Mouse (Mus musculus): ENCODE measurements around the gene Kcnmb1. TPM values are rescaled to one million over a fixed set of nuclear protein-coding genes. Genes with fewer than 3 reads are reported as not detected.

Gene Kcnmb1
- under 1 TPM; 0.20 TPM for total RNA-seq (2021)

DNA sequence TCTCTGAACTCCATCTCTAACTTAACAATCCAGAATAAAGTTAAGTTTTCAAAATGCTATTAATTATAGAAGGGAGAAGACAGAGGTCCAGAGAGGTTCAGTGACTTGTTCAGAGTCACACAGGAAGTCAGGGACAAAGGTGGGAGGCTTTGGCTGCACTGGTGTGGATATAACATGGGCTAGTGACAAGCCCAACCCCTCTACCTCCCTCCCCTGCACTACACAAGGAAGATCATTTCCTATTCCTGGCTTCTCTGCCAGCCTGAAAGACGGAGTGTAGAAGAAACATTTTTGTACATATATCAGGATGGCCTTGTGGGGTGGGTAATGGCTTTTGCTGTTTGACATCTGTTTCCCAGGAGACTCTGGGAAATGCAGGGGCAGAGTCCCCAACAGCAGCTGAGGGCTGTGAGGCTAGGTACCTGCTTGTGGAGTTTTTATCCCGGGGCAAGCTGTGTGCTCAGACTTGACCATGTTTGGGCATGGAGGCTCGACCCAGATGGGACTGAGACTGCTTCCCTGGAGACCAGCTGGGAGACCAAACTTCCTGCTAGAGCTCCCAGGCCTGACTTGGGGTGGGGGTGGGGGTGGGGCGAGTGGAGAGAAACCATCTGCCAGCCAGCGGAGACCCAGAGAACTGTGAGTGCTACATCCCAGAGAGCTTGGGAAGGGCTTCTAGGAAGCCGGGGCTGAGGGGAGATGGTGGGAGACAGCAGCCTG, at the start of gene Kcnmb1:
Gene Kcnmb1, plus strand, starts transcription at position 326 of the 720 bp plus-strand sequence.
- DNase-seq = no peak

DNA sequence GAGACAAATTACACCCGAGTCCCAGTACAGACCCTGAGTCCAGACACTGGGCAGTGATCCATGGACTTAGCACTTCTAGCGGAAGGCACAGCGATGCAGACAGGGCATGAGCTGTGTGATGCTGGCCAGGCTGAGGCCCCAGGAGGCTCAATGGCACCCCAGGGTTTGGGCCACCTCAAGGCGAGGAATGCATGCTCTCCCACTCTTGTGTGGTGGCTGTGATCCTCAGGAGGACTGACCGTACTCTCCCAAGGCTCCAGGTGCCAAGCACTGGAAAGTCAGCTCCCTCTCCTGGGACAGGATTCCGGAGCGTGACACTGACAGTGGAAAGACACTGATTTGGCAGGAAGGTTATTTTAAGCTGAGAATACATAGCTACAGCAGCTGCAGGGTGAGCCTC, 49.8 kb upstream of the Kcnmb1 start:
- DNase-seq = no peak

DNA sequence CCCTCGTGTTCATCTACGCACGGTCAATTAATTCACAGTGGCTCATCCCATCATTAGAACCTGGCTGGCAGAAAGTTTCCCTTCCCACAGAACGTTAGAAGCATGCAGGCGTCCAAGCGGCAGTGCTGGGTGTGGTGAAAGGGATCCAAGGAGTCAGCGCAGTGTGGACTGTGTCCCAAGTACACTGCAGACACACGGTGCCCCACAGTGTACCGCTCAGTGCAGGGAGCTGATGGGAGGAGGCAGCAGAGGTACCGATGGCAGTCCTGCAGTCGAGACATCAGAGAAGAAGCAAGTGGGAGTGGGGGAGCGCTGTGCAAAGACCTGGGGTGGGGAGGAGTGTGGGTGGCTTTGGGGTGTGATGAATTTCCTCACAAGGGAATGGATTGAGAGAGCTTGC, 48.6 kb upstream of the Kcnmb1 start:
- no peak for DNase-seq

DNA sequence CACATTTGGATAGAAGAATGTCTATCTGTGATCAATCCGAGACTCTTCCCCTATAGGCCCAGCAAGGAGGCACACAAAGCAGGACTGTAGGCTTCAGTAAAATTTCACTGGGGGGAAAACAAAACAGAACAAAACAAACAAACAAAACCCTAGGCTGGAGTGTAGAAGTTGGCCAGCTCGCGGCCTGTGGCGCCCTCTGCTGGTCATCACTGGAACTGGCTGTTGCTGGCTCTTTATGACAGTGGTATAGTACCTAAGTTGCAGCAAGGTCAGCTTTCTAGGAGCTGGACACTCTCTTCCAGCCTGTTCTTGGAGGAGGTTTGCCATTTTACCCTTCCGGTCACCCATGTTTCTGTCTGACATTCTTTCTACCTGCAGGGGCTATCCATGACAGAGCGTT, 45.2 kb upstream of the Kcnmb1 start:
- peak; percentile 56 to 71 for DNase-seq

DNA sequence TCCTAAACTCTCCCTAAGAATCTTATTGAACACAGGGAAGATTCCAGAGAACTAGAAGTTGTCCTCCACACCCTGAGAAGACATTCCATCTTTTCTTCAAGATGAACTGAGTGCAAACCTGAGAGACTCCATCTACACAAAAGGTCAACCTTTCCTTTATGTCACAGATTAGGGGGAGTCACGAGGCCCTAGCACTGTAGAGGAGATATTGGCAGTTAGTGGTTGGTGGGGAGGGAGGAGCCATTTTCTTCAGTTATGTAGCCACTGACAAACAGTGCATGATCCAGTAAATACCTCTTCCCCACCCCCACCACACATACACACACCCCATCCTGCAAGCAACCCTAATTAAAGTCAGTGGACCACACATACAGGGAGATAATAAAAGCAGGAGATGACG, 44.4 kb upstream of the Kcnmb1 start:
- no peak for DNase-seq

DNA sequence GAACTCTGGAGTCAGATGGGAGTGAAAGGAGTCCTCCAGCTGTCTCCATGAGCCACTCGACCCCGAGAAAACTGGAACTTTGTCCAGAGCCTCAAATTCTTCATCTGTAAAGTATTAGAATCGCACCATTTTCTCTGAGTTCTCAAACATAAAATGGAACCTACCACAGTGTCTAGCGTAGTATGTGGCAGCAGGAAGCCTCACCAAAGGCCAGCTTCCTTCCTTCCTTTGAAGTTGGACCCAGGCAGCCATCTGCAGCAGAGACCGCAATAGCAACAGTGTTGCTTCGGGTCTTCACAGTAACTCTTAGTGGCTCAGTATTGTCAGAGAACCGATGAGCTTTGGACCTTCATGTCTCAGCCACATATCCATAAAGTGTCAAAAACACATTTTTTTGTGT, 43.0 kb upstream of the Kcnmb1 start:
- DNase-seq = no peak

DNA sequence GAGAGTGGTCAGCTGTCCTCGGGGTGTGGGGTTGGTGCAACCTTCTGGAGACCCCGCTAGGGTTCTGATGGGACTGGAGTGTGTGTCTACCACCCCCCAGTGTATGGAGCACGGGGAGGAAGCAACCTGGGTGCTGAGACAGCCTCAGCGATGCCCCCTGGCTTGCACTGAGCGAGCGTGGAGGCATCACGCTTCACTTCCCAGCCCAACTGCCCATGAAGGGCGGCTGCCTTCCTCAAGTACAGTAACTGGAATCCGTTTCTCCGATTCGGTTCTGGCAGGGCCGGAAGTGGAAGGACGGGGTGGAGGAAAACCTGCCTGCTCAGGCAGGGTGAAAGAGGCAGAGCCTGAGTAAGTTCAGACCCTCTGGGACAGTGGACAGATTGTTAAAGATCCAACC, 41.4 kb upstream of the Kcnmb1 start:
- no peak for DNase-seq

DNA sequence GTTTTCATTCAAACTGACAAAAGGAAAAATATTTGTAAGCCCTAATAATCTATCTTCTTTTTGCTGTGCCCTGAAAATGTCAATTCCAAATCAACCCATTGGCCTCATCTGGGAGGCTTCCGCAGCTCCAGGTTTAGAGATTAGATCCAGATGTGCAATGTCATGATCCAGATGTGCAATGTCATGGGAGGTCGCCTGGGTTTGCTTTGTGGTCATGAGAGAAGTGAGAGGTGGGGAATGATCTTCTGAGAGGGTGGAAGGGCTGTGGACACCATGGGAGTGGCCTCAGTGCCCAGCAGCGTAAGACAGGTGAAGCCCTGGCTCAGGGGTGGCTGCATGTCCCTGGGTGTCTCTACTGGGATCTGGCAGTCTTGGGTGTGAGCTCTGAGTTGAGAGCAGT, 39.8 kb upstream of the Kcnmb1 start:
- DNase-seq = no peak

DNA sequence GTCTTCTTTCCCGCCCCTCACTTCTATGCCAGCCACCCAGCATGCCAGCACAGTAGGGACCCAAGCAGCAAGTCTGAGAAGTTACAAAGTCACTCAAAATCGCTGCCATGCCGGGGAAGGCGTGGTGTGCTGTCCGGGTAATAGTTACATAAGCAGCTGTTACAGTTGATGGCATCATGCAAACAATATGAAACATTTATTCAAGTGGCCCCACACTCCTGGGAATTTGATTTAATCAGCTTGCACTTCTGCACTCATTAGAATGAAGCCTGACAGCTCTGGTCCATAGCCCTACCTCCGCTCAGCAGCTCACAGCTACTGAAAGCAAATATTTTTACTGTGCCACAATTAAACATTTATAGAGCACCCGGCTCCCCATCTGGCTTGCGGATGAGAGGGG, 37.0 kb upstream of the Kcnmb1 start:
- no peak for DNase-seq

DNA sequence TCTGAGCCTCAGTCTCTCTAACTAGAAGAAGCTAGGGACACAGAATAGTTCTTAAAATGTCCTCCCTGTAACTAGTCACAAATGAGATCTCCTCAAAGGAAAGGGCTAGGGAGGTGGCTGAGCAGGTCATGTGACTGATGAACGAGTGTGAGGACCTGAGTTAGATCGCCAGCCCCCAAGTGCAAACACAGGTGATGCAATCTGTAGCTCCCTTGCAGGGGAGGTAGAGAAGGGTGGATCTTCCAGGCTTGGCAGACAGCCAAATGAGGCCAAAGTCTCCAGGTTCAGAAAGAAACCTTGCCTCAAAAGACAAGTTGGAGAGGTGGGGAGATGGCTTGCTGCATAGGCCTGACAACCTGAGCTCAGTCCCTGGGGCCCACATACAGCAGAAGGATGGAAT, 36.3 kb upstream of the Kcnmb1 start:
- no peak for DNase-seq

DNA sequence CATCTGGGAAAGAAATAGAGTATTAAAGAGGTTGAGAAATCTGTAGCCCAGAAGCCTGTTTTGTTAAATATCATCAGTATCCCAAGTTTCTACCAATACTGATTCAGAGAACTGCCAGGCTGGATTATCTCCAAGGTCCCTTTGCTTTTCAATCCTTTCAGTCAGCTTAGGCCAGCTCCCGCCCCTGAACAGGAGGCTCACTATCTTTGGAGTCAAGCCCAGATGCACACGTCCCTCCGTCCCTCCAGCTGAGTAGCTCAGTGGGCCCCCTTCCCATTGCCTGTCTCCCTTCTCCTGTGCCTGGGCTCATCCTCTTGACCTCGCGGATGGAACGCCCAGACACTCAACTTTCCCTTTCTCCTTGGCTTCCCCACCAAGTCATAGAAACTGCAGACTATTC, 35.5 kb upstream of the Kcnmb1 start:
- no peak for DNase-seq

DNA sequence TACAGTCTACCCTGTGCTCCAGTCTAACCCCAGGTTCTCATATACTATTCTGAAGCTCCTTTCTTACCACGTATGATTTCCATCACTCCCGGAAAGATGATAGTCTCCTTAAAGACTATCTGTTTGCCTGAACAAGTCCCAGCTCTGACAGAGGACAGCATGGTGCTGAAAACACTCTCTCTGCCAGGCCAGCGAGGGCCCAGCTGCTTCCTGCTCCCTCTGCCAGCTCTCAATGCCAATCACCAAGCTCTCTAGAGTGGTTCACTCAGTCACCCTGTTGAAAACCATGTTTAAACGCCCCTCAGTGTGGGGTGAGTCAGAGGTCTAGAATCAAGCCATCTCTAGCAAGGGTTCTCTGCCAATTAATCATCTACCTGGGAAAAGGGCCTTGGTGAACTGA, 35.0 kb upstream of the Kcnmb1 start:
- DNase-seq = peak in 1 of 2 experiments; percentile 48

DNA sequence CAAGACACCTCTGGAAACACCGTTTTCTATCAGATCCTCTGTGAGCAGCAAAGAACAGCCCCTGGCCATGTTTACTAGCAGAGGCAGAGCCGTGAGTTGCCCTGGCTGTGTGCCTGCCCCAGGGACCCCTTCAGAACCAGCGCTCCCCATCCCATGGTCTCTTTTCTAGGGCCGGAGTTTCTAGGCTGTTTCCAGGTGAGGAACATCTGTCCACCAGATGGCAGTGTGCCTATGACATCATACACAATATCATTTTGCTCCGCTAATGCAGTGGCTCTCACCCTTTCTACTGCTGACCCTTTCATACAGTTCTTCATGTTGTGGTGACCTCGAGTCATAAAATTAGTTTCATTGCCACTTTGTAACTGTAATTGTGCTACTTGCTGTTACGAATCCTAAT, 34.2 kb upstream of the Kcnmb1 start:
- no peak for DNase-seq

DNA sequence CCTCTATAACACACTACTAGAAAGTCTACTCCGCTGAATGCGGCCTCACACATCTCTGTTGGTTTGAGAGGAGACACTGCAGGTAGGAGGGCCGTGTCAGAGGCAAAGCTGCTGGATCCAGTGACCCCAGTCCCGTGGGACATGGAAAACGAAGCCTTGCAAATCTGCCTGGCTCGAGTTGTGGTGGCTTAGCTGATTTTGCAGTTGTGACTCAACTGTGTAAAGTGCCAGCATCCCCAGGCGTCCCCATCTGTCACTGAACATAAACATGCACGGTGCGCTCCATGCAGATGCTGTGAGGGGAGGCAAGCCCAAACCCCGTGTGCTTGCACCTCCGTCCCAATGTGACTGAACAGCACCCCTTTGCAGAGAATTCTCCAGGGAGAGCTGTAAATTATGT, 33.4 kb upstream of the Kcnmb1 start:
- DNase-seq = no peak

DNA sequence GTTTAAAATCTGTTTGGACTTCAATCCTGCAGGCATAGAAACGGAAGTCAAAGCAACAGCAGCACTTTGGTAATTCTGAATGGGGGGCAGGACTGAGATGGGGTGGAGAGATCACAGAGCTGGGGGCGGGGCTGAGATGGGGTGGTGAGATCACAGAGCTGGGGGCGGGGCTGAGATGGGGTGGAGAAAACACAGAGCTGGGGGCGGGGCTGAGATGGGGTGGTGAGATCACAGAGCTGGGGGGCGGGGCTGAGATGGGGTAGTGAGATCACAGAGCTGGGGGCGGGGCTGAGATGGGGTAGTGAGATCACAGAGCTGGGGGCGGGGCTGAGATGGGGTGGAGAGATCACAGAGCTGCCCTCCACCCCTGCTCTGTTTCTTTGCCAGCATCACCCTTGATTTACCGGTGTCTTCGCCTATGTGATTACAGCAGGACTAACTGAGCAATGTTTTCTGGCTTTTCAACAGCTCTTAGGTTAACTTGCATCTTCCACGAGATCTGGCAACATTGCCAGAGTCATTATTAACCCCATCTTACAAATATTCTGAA, 30.9 kb upstream of the Kcnmb1 start:
- no peak for DNase-seq

DNA sequence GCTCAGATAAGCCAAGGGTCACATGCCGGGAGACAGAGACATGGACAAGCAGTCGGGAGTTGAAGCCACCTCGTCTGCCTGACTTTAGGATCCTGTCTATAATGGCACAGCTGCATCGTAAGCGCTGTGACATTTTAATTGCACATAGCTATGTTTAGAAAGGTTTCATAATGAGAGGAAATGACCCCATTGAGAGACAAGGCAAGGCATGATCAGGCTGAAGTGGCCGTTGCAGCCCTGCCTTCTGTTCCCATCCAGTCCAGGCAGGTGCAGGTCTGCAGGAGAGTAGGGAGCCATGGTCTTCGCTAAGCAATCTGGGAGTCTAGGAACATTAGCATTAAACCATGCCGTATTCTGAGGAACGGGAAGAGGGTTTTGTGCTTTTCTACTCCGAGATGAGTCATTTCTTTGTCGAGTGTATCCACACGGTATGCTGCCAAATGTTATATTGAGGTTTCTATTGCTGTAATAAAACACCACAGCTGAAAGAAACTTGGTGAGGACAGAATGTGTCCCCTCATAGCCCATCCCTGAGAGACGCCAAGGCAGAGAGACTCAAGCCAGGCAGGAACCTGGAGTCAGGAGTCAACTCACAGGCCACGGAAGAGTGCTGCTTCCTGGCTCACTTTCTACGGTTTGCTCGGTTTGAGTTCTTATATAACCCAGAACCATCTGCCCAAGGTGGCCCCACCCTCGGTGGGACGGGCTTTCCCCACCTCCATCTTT, 30.3 kb upstream of the Kcnmb1 start:
- DNase-seq = no peak

DNA sequence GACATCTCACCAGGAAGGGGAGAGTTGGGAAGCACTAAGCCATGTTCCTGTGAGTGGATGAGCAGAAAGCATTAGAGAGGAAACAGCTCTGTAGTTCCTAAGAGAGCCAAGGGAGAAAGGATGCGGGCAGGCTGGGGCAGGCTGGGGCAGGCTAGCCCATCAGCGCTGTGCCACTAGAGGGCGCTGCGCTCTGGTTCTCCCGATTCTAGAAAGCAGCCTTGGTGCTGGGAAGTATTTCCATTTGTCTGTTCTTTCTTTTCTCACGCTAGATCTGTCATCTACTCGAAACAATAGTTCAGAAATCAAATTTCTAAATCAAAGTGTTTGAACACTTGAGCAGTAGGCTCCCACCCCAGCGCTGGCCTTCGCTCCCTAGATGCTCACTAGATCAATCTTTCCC, 28.5 kb upstream of the Kcnmb1 start:
- DNase-seq = no peak

DNA sequence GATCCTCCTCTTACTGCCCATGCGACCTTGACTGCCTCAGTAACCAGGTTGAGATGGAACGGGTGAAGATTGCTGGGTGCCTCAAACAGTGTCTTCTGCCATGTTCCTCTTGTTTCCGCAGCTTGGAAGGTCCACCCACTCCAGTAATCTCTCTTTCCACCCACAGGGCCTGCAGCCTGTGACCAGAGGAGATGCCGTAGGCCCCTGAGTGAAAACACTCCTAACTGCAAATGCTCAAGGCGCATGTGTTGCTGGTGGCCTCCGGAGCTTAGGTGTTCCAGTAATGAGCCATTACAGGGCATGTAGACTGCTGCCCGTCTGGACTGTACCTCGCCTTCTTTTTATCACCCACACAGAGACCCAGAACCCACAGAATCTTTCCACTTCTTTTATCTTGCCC, 25.2 kb upstream of the Kcnmb1 start:
- DNase-seq = no peak

DNA sequence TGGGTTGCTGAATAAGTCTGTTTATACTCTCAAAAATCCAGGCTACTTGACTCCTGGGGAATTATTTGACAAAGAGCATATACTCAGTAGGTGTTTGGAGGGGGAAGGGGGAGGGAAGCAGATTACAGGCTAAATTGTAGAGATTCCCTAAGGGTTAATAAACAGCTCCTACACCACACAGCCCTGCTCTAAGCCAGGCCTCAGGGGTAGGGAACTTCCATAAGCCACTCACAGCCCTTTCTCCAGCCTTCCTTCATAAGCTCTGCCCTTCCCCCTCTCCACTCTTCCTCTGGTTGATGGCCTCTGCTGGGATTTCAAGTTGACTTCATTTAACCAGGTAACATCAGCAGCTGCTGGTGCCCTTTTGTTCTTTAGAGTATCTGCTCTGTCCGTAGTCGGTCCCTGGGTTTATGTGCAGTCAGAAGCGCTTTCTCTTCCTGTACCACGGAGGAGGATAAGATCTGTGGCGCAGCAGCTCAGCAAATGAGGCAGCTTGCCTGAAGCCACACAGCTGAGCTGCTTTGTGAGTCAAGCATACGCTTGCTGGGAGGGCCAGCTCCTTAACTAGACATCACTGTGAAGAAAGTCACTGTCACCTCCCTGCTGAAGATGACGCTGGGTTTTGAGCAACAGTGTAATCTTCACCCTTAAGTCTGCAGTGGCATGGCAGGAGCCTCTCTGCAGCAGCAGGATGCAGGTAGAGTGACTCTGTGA, 24.1 kb upstream of the Kcnmb1 start:
- no peak for DNase-seq

DNA sequence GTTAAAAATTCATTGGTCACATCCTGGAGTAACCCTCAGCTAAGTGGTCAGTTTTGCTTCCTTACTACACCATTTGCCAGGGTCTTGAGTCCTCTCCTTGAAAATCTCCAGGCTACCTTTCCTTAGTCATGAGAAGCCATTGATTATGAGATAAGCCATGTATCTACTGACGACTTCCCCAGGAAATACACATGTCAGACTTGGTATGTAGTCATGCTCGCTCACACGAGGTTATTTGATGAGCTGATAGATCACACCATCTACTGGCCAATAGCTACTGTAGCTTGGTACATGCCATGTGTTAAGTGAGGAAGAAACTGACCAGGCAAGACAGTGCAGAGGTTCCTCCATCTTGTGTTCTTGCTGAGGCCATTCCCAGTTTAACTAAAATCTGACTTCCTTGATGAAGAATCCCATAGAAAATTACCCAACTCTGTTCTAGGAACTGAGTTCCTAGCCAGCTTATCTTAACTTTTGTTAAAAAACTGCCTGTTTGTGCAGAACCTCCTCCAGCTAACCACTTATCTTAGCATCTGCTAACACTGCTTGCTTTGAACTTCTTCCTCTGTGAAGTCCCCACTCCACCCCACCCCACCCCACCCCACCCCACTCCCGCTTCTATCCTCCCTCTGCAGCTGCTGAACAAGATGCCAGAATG, 23.2 kb upstream of the Kcnmb1 start:
- no peak for DNase-seq

DNA sequence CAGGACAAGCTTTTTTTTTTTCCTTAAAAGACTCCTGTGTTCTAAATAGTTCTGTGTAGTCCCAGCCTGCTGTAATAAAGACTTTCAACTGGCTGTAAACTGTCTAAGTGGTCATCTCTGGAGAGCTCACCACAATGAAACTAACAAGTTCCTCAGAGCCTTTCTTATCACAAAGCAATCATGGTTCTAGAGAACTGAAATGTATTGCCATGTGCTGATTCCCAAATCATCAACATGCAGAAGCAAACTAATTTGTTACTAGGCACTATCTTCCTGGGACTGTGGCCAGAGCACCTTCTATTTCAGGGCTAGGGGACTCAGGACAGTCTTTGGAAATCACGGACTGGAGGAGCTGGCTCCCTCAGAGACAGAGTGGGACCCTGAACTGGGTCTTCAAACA, 19.2 kb upstream of the Kcnmb1 start:
- no peak for DNase-seq

DNA sequence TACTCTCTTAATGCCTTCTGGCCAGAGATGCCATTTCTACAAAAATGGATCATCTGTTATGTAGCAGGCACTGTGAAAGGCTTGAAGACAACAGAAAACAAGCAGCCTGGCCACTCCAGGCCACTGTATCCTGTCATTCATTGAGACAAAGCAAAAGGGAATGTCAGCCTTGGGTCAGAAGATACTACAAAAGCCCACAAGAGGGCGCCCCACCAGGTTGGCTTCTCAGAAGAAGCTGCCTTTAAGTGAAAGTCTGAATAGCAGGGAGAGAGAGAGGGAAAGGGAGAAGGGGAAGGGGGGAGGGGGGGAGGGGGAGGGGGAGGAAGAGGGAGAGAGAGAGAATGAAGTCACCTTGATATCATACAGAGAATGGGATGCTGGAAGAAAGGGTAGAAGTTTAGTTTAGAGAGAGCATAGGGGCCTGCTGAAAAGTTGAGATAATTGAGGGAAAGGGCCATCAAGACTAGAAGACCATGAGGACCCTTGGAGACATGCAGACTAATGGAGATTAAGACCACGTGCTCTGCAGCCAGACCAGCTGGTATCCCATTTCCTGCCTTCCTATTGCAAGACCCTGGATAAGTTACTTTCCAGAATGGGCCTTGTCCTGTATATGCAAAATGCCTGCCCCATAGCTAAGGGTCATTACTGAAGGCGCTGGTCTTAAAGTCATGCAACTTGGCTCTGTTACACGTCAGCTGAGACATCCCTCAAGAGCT, 18.6 kb upstream of the Kcnmb1 start:
- DNase-seq = no peak

Data from layer of hippocampus, postnatal 36 days (tissue).